Mouse (Mus musculus): Measurements from ENCODE around the gene Cys1. TPM values are rescaled to one million over a fixed set of nuclear protein-coding genes. Genes with fewer than 3 reads are reported as not detected.

Cys1 gene
- total RNA-seq, 2 experiments from 2014 or later, result 22.8 to 28.6 TPM

GRCm38 (mm10) chr12:24627215-24627614, 54.4 kb downstream of the Cys1 start:
- no peak for TF ChIP-seq CTCF (conservative IDR thresholded peaks at IDR 0.05)
- H3K27ac ChIP-seq, result no peak overlapping the region
- DNase-seq (ENCODE audit: low spot score in 2 of 2), result no peak
- H3K4me3 ChIP-seq, result no peak overlapping the region

GRCm38 (mm10) chr12:24626401-24626800, 55.2 kb downstream of the Cys1 start:
- no peak overlapping the region for H3K27ac ChIP-seq
- H3K4me3 ChIP-seq, result no peak overlapping the region
- TF ChIP-seq CTCF (conservative IDR thresholded peaks at IDR 0.05), result no peak
- no peak for DNase-seq (ENCODE audit: low spot score in 2 of 2)

- H3K4me3 ChIP-seq, result no peak overlapping the region
- no peak for DNase-seq (ENCODE audit: low spot score in 2 of 2)
- H3K27ac ChIP-seq, result no peak overlapping the region
- no peak for TF ChIP-seq CTCF (conservative IDR thresholded peaks at IDR 0.05)
These were observed 57.9 kb downstream of the Cys1 start for GRCm38 (mm10) chr12:24623486-24624251.

- Histone ChIP-seq H3K27ac (no peak overlapping the region), H3K4me3 (no peak overlapping the region)
- DNase-seq (ENCODE audit: low spot score in 2 of 2), result no peak
- TF ChIP-seq CTCF (conservative IDR thresholded peaks at IDR 0.05), result no peak
These were observed 62.2 kb downstream of the Cys1 start for GRCm38 (mm10) chr12:24619436-24619835.

Other genes starting within 250 kb of the Cys1 start
- gene Taf1b, start 183.5 kb downstream of the Cys1 start, total RNA-seq (2021), result 10 to 100 TPM; 34.4 to 35.3 TPM
- 10 to 100 TPM; 30.2 to 32.5 TPM for gene Grhl1, start 109.5 kb downstream of the Cys1 start, total RNA-seq (2021)
- gene Klf11, start 30.5 kb downstream of the Cys1 start, total RNA-seq (2021), result 1 to 10 TPM; 3.9 to 4.4 TPM
- gene Rrm2, start 26.4 kb upstream of the Cys1 start, total RNA-seq (2021), result 1 to 10 TPM; 2.0 to 2.2 TPM
- 10 to 100 TPM; 87.0 to 99.6 TPM for gene Mboat2, start 149.1 kb upstream of the Cys1 start, total RNA-seq (2021)